11 mouse cellular contexts compared by ENCODE assay signal in the genomic region with DNA sequence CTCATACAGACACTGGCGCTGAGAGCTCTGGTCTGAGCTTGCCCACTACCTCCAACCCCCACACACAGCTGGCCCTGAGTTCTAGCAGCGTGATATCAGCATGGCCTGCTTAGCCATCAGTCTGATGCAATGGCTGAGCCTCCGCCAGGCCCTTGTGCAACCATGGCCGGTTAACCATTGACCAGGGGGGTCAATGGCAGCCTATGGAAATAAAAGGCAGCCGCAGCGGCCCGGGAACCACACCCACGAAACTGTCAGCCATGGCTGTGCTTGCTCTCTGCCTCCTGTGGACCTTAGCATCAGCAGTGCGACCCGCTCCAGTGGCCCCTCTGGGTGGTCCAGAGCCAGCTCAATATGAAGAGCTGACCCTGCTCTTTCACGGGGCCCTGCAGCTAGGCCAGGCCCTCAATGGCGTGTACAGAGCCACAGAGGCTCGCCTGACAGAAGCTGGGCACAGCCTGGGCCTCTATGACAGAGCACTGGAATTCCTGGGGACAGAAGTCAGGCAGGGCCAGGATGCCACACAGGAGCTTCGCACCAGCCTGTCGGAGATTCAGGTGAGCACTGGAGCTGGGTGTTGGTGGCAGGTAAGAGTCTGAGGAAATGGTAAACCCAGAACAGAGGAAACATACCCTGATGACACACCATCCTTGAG. TPM values are rescaled to one million over a fixed set of nuclear protein-coding genes. Genes with fewer than 3 reads are reported as not detected.
DNase-seq lines count a peak whose midpoint lies in the region; ATAC-seq and TF ChIP-seq lines count a peak whose summit lies in the region.
"Had no signal": no experiment of that assay in that cellular context is flagged by ENCODE, and none has a peak within 500 bp of the region (broad histone marks: within the 10 kb centered on the region; RNA-seq: fewer than 3 reads in every experiment).

Gene Angptl8 (plus strand): TSS at position 253 of the 655 bp plus-strand sequence.

- no peaks in the 10 kb centered on the region for H3K9me3 ChIP-seq in erythroblast, embryonic 14.5 days (ENCODE audit: control insufficient read depth, low read length)
- H3K9me3 ChIP-seq in midbrain, postnatal 0 days (ENCODE audit: low read length), result no peaks in the 10 kb centered on the region
- H3K9me3 ChIP-seq: embryonic facial prominence, embryonic 15.5 days; hindbrain, embryonic 15.5 days had no signal

- H3K27ac ChIP-seq in midbrain, postnatal 0 days (ENCODE audit: low read depth, low read length), result no peak within 1 kb of the TSS
- H3K27ac ChIP-seq: embryonic facial prominence, embryonic 15.5 days; hindbrain, embryonic 15.5 days had no signal

- intact Hi-C loops in heart, postnatal 14 days (cut with DNase I), result no loop called here

- peak within 1 kb of the TSS; percentile 50 for H3K4me3 ChIP-seq in erythroblast, embryonic 14.5 days (replicated peaks)
- no peak within 1 kb of the TSS for H3K4me3 ChIP-seq in midbrain, postnatal 0 days (ENCODE audit: low read depth, low read length)
- H3K4me3 ChIP-seq: embryonic facial prominence, embryonic 15.5 days; hindbrain, embryonic 15.5 days had no signal

- no peaks in the 10 kb centered on the region for H3K4me1 ChIP-seq in erythroblast, embryonic 14.5 days (ENCODE audit: control insufficient read depth)
- no peaks in the 10 kb centered on the region for H3K4me1 ChIP-seq in midbrain, postnatal 0 days (ENCODE audit: insufficient read depth, low read length)
- H3K4me1 ChIP-seq: embryonic facial prominence, embryonic 15.5 days; hindbrain, embryonic 15.5 days had no signal

- no peak for ATAC-seq in erythroblast, adult 5-6 weeks (replicated peaks; ENCODE audit: low FRiP score, poor library complexity, severe bottlenecking)
- peak; percentile 37 for ATAC-seq in monocyte, adult 5-6 weeks (replicated peaks; ENCODE audit: insufficient number of reproducible peaks, low FRiP score, low TSS enrichment, poor library complexity, severe bottlenecking)
- ATAC-seq in midbrain, postnatal 0 days (ENCODE audit: low FRiP score), result no peak

- H3K36me3 ChIP-seq in erythroblast, embryonic 14.5 days (ENCODE audit: control insufficient read depth), result peaks cover 9% of the 10 kb centered on the region; the same call in 1 of the 2 replicates
- no peaks in the 10 kb centered on the region for H3K36me3 ChIP-seq in midbrain, postnatal 0 days (ENCODE audit: insufficient read depth, low read length)
- H3K36me3 ChIP-seq: hindbrain, embryonic 15.5 days had no signal

- peak; percentile 48 to 55 for DNase-seq in heart, postnatal 14 days
- peak; percentile 69 for DNase-seq in liver
- no peak for DNase-seq in spleen, adult 12 weeks (ENCODE audit: low spot score)
- DNase-seq in MN1 (ENCODE audit: low spot score), result no peak
- no peak for DNase-seq in midbrain, postnatal 0 days (ENCODE audit: low spot score)

- no peaks in the 10 kb centered on the region for H3K27me3 ChIP-seq in erythroblast, embryonic 14.5 days (ENCODE audit: control insufficient read depth)
- H3K27me3 ChIP-seq in midbrain, postnatal 0 days (ENCODE audit: insufficient read depth, low read length), result no peaks in the 10 kb centered on the region
- H3K27me3 ChIP-seq: embryonic facial prominence, embryonic 15.5 days; hindbrain, embryonic 15.5 days had no signal

- H3K4me2 ChIP-seq in midbrain, postnatal 0 days (ENCODE audit: low read depth, low read length, poor library complexity, severe bottlenecking), result no peak within 1 kb of the TSS
- H3K4me2 ChIP-seq: embryonic facial prominence, embryonic 15.5 days; hindbrain, embryonic 15.5 days had no signal

- H3K9ac ChIP-seq in midbrain, postnatal 0 days (replicated peaks; ENCODE audit: low read length, poor library complexity, severe bottlenecking), result no peak within 1 kb of the TSS
- H3K9ac ChIP-seq: embryonic facial prominence, embryonic 15.5 days; hindbrain, embryonic 15.5 days had no signal

- no peak for TF ChIP-seq CTCF in midbrain, postnatal 0 days (IDR thresholded peaks at IDR 0.05)

- 86% methylated on average over 15 of the region's 15 CpGs for WGBS in midbrain, postnatal 0 days

RNA-seq across cellular contexts. Expression of gene Angptl8, which starts in this region (rescaled TPM):
- polyA plus RNA-seq in erythroblast, embryonic 14.5 days (2012), result 0.16 TPM in 1 of 2 replicates, not detected in the other
- 1.3 TPM in 1 of 2 replicates, not detected in the other for total RNA-seq in erythroblast, adult 5-6 weeks (2015; ENCODE audit: low replicate concordance)
- not detected in 2 replicates for total RNA-seq in erythroblast, adult 5-6 weeks (2017; ENCODE audit: low replicate concordance)
- not detected for total RNA-seq in heart, postnatal 14 days (2021)
- total RNA-seq in monocyte, adult 5-6 weeks (2017), result not detected in 3 replicates
- total RNA-seq in midbrain, postnatal 0 days (2014; rRNA removed), result not detected in 2 replicates
- polyA plus RNA-seq in midbrain, postnatal 0 days (2015; fragmentation: Nextera tagmentation; extraction: Ambion mirVana), result 0.20 and 0.48 TPM in 2 replicates
- polyA plus RNA-seq: neural tube, embryonic 11.5 days had no signal

Comparison
In these comparisons a context has a peak if more than half of its experiments do, and no peak if none do; other contexts are left out.
1. Peak in DNase-seq in heart, postnatal 14 days; RNA of the gene not detected or under 1 TPM.
2. Peak in ATAC-seq in monocyte, adult 5-6 weeks; RNA of the gene not detected or under 1 TPM.